13 mouse cellular contexts compared by ENCODE assay signal in the genomic region with DNA sequence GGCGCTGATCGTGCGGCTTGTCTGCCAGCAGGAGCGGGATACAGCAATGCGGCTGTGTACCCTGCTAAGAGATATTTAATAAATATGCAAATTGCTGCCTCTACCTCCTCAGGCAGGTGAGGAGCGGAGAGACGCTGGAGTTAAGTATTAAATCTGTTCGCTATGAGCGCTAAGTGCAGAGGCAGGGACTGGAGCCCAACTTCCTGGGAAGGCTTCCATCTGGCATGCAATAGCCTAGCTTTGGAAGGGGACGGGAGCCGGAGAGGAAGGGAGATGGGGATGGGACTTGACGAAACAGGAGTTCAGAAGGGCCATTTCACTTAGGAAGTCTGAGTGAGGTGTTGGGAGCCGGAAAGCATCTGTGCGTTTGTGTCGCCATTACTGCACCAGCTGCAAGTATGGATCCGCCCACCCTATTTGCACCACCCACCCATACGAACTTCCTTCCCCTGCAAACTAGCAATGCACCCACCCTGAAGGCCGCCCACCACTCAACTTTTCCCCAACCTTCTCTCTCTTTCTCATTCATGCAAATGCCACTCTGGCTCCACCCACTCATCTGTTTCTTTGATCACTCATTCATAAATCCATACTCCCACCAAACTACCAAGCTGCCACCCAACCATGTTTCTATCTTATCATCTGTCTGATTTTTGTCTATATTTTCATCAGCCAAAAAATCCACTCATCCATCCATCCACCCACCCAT. TPM values are rescaled to one million over a fixed set of nuclear protein-coding genes. Genes with fewer than 3 reads are reported as not detected.
DNase-seq lines count a peak whose midpoint lies in the region; ATAC-seq lines count a peak whose summit lies in the region.
"Had no signal": no experiment of that assay in that cellular context is flagged by ENCODE, and none has a peak within 500 bp of the region (broad histone marks: within the 10 kb centered on the region; RNA-seq: fewer than 3 reads in every experiment).

No protein-coding gene starts in this region.

- peak; percentile 48 to 57 for DNase-seq in cerebellum, postnatal 14 days
- DNase-seq in cerebellum, adult 9-10 months: no peak
- DNase-seq in right cerebral cortex, adult 18-20 months: peak; percentile 35
- no peak for DNase-seq in right cerebral cortex, postnatal 36 days (ENCODE audit: low spot score in 2 of 2)
- no peak for DNase-seq in adrenal gland, adult 18-20 months (ENCODE audit: low spot score in 2 of 2)
- DNase-seq in yolk sac, embryonic 10.5 days (ENCODE audit: low spot score): no peak
- DNase-seq in spleen, postnatal 4 days (ENCODE audit: low spot score in 2 of 2): no peak
- DNase-seq: adrenal gland, postnatal 10 days; lung, postnatal 10 days had no signal

- H3K4me3 ChIP-seq in midbrain, embryonic 15.5 days: no peak overlapping the region
- H3K4me3 ChIP-seq: liver, embryonic 12.5 days; midbrain, embryonic 12.5 days had no signal

- ATAC-seq in midbrain, embryonic 15.5 days (replicated peaks): no peak
- ATAC-seq: liver, embryonic 12.5 days had no signal

- H3K9me3 ChIP-seq in midbrain, embryonic 15.5 days: no peaks in the 10 kb centered on the region
- H3K9me3 ChIP-seq: midbrain, embryonic 12.5 days had no signal

- WGBS in midbrain, embryonic 15.5 days: 60% methylated on average over 18 of the region's 18 CpGs

- H3K27me3 ChIP-seq in midbrain, embryonic 15.5 days (replicated peaks): 0 out of 2 replicates have a peak, but pooled peaks cover 3% of the 10 kb centered on the region
- H3K27me3 ChIP-seq: liver, embryonic 12.5 days; midbrain, embryonic 12.5 days had no signal

- peaks cover 5% of the 10 kb centered on the region; the same call in 1 of the 2 replicates for H3K4me1 ChIP-seq in midbrain, embryonic 15.5 days
- H3K4me1 ChIP-seq: liver, embryonic 12.5 days had no signal

- no peaks in the 10 kb centered on the region for H3K36me3 ChIP-seq in midbrain, embryonic 15.5 days (replicated peaks)
- H3K36me3 ChIP-seq: liver, embryonic 12.5 days; midbrain, embryonic 12.5 days had no signal

- H3K9ac ChIP-seq in midbrain, embryonic 15.5 days: no peak overlapping the region
- H3K9ac ChIP-seq: liver, embryonic 12.5 days; midbrain, embryonic 12.5 days had no signal

- H3K4me2 ChIP-seq in midbrain, embryonic 15.5 days: no peak overlapping the region
- H3K4me2 ChIP-seq: liver, embryonic 12.5 days; midbrain, embryonic 12.5 days had no signal

- 0 out of 2 replicates have a peak overlapping the region, but pooled peaks have one; percentile 36 for H3K27ac ChIP-seq in midbrain, embryonic 15.5 days
- H3K27ac ChIP-seq: liver, embryonic 12.5 days; midbrain, embryonic 12.5 days had no signal

RNA-seq across cellular contexts. Expression of a gene that starts 51.5 kb away (rescaled TPM):
- 93.1 and 96.3 TPM in 2 replicates for polyA plus RNA-seq in midbrain, embryonic 15.5 days (2015; fragmentation: Nextera tagmentation; extraction: Ambion mirVana)
- 1 to 10 TPM; 3.1 to 7.2 TPM for total RNA-seq in adrenal gland, adult 18-20 months (2021)
- total RNA-seq: hematopoietic stem cell, adult 5-6 weeks had no signal

Comparison
In these comparisons a context has a peak if more than half of its experiments do, and no peak if none do; other contexts are left out.
1. DNase-seq: peak in cerebellum, postnatal 14 days (2 of 2) and right cerebral cortex, adult 18-20 months (single experiment); none in cerebellum, adult 9-10 months (single experiment), right cerebral cortex, postnatal 36 days (0 of 2), adrenal gland, adult 18-20 months (0 of 2), yolk sac, embryonic 10.5 days (single experiment) and spleen, postnatal 4 days (0 of 2).